Mouse (Mus musculus) bone marrow macrophage, adult 2 months (primary cell): ENCODE data around the gene Sema4c.

Experiments used
- CTCF ChIP-seq: IDR thresholded peaks from 2 replicates; pipeline ENCODE4 v1.5.1; 2012; ENCODE audit warnings: low read depth, mild to moderate bottlenecking, low read length, moderate library complexity
- POLR2A ChIP-seq: IDR thresholded peaks from 2 replicates; pipeline ENCODE4 v1.6.1; 2012; ENCODE audit warnings: mild to moderate bottlenecking, low read depth, low read length, borderline replicate concordance

DNA sequence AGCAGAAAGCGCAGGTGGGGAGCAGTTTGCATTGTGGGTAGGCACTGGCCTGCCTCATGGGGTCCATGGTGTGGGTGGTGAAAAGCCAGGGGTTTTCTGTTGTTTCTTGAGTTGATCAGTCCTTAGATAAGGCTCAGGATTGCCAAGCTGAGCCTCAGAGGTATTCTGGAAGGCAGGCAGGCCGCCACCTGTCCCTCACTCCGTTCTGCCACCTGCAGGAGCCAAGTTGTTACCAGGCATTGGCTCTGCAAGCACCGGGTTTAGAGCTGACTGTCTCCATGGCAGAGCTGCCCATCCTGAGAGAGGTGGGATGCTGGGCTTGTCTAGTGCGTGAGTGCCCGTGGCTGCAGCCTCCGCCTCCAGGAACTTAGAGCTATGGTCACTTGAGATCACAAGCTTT lies 35.9 kb downstream of the Sema4c start:
- no peak for TF ChIP-seq CTCF
- TF ChIP-seq POLR2A, result no peak
